Mouse (Mus musculus): ENCODE measurements at regions not wholly inside any gene's neighbourhood (a gene's known extent, or its start where the extent isn't known, plus 50 kb on each side); places are given as distances from the start of the nearest gene placed in this dataset.

- no peak overlapping the region for H3K4me3 ChIP-seq (replicated peaks; ENCODE audit: low read length)
- no peak for TF ChIP-seq POU5F1 (IDR thresholded peaks at IDR 0.05; ENCODE audit: borderline replicate concordance, low read length)
- no peak for TF ChIP-seq CTCF (conservative IDR thresholded peaks at IDR 0.05; ENCODE audit: low read length)
- no peak for TF ChIP-seq NANOG (IDR thresholded peaks at IDR 0.05; ENCODE audit: borderline replicate concordance, low read length)
These were observed 257.0 kb downstream of the Dhx15 start for GRCm38 (mm10) chr5:51933331-51933730.

GRCm38 (mm10) chr5:51930416-51930815 lies 259.9 kb downstream of the Dhx15 start:
- no peaks in the 10 kb centered on the region for H3K4me1 ChIP-seq (replicated peaks; ENCODE audit: low read depth, low read length)
- TF ChIP-seq POU5F1 (IDR thresholded peaks at IDR 0.05; ENCODE audit: borderline replicate concordance, low read length) (no peak), CTCF (conservative IDR thresholded peaks at IDR 0.05; ENCODE audit: low read length) (no peak), NANOG (IDR thresholded peaks at IDR 0.05; ENCODE audit: borderline replicate concordance, low read length) (no peak)
- no peak overlapping the region for H3K4me3 ChIP-seq (replicated peaks; ENCODE audit: low read length)
- H3K36me3 ChIP-seq (ENCODE audit: insufficient read depth, low read length) = no peaks in the 10 kb centered on the region
- H3K27me3 ChIP-seq (ENCODE audit: insufficient read depth, low read length) = no peaks in the 10 kb centered on the region
- H3K9me3 ChIP-seq (ENCODE audit: low read length) = no peaks in the 10 kb centered on the region

More at GRCm38 (mm10) chr5:51933331-51933730, 257.0 kb downstream of the Dhx15 start:
- Histone ChIP-seq H3K27me3 (ENCODE audit: insufficient read depth, low read length) (no peaks in the 10 kb centered on the region), H3K9me3 (ENCODE audit: low read length) (no peaks in the 10 kb centered on the region), H3K36me3 (ENCODE audit: insufficient read depth, low read length) (no peaks in the 10 kb centered on the region), H3K4me1 (replicated peaks; ENCODE audit: low read depth, low read length) (no peaks in the 10 kb centered on the region)

- no peaks in the 10 kb centered on the region for H3K9me3 ChIP-seq (ENCODE audit: low read length)
- H3K36me3 ChIP-seq (ENCODE audit: insufficient read depth, low read length) = no peaks in the 10 kb centered on the region
- no peaks in the 10 kb centered on the region for H3K27me3 ChIP-seq (ENCODE audit: insufficient read depth, low read length)
- no peak overlapping the region for H3K4me3 ChIP-seq (replicated peaks; ENCODE audit: low read length)
- no peaks in the 10 kb centered on the region for H3K4me1 ChIP-seq (replicated peaks; ENCODE audit: low read depth, low read length)
- TF ChIP-seq CTCF (conservative IDR thresholded peaks at IDR 0.05; ENCODE audit: low read length) (no peak), POU5F1 (IDR thresholded peaks at IDR 0.05; ENCODE audit: borderline replicate concordance, low read length) (no peak), NANOG (IDR thresholded peaks at IDR 0.05; ENCODE audit: borderline replicate concordance, low read length) (no peak)
These were observed 261.5 kb downstream of the Dhx15 start for GRCm38 (mm10) chr5:51928801-51929200.

GRCm38 (mm10) chr5:51923417-51923816 lies 266.9 kb downstream of the Dhx15 start:
- TF ChIP-seq CTCF (conservative IDR thresholded peaks at IDR 0.05; ENCODE audit: low read length) = no peak
- TF ChIP-seq POU5F1 (IDR thresholded peaks at IDR 0.05; ENCODE audit: borderline replicate concordance, low read length) = no peak
- TF ChIP-seq NANOG (IDR thresholded peaks at IDR 0.05; ENCODE audit: borderline replicate concordance, low read length) = no peak
- Histone ChIP-seq H3K36me3 (ENCODE audit: insufficient read depth, low read length) (no peaks in the 10 kb centered on the region), H3K4me1 (replicated peaks; ENCODE audit: low read depth, low read length) (no peaks in the 10 kb centered on the region), H3K9me3 (ENCODE audit: low read length) (no peaks in the 10 kb centered on the region), H3K4me3 (replicated peaks; ENCODE audit: low read length) (no peak overlapping the region), H3K27me3 (ENCODE audit: insufficient read depth, low read length) (no peaks in the 10 kb centered on the region)

- no peak for TF ChIP-seq POU5F1 (IDR thresholded peaks at IDR 0.05; ENCODE audit: borderline replicate concordance, low read length)
- no peak for TF ChIP-seq CTCF (conservative IDR thresholded peaks at IDR 0.05; ENCODE audit: low read length)
- TF ChIP-seq NANOG (IDR thresholded peaks at IDR 0.05; ENCODE audit: borderline replicate concordance, low read length) = no peak
- H3K4me3 ChIP-seq (replicated peaks; ENCODE audit: low read length) = no peak overlapping the region
- no peaks in the 10 kb centered on the region for H3K4me1 ChIP-seq (replicated peaks; ENCODE audit: low read depth, low read length)
- H3K27me3 ChIP-seq (ENCODE audit: insufficient read depth, low read length) = no peaks in the 10 kb centered on the region
- H3K36me3 ChIP-seq (ENCODE audit: insufficient read depth, low read length) = no peaks in the 10 kb centered on the region
- no peaks in the 10 kb centered on the region for H3K9me3 ChIP-seq (ENCODE audit: low read length)
These were observed 267.3 kb downstream of the Dhx15 start for GRCm38 (mm10) chr5:51922973-51923372.

- H3K9me3 ChIP-seq (ENCODE audit: low read length) = no peaks in the 10 kb centered on the region
- H3K4me3 ChIP-seq (replicated peaks; ENCODE audit: low read length) = no peak overlapping the region
- no peaks in the 10 kb centered on the region for H3K4me1 ChIP-seq (replicated peaks; ENCODE audit: low read depth, low read length)
- H3K36me3 ChIP-seq (ENCODE audit: insufficient read depth, low read length) = no peaks in the 10 kb centered on the region
- no peaks in the 10 kb centered on the region for H3K27me3 ChIP-seq (ENCODE audit: insufficient read depth, low read length)
- TF ChIP-seq CTCF (conservative IDR thresholded peaks at IDR 0.05; ENCODE audit: low read length) (no peak), NANOG (IDR thresholded peaks at IDR 0.05; ENCODE audit: borderline replicate concordance, low read length) (no peak), POU5F1 (IDR thresholded peaks at IDR 0.05; ENCODE audit: borderline replicate concordance, low read length) (no peak)
These were observed 267.8 kb downstream of the Dhx15 start for GRCm38 (mm10) chr5:51922494-51922893.

GRCm38 (mm10) chr5:51917812-51918448 lies 272.4 kb downstream of the Dhx15 start:
- H3K9me3 ChIP-seq (ENCODE audit: low read length) = no peaks in the 10 kb centered on the region
- H3K4me1 ChIP-seq (replicated peaks; ENCODE audit: low read depth, low read length) = no peaks in the 10 kb centered on the region
- no peak for TF ChIP-seq NANOG (IDR thresholded peaks at IDR 0.05; ENCODE audit: borderline replicate concordance, low read length)
- no peak for TF ChIP-seq CTCF (conservative IDR thresholded peaks at IDR 0.05; ENCODE audit: low read length)
- no peak for TF ChIP-seq POU5F1 (IDR thresholded peaks at IDR 0.05; ENCODE audit: borderline replicate concordance, low read length)
- H3K27me3 ChIP-seq (ENCODE audit: insufficient read depth, low read length) = no peaks in the 10 kb centered on the region; the same call in 1 of the 2 replicates
- H3K36me3 ChIP-seq (ENCODE audit: insufficient read depth, low read length) = no peaks in the 10 kb centered on the region
- H3K4me3 ChIP-seq (replicated peaks; ENCODE audit: low read length) = no peak overlapping the region

- H3K4me1 ChIP-seq (replicated peaks; ENCODE audit: low read depth, low read length) = no peaks in the 10 kb centered on the region
- TF ChIP-seq CTCF (conservative IDR thresholded peaks at IDR 0.05; ENCODE audit: low read length) (no peak), NANOG (IDR thresholded peaks at IDR 0.05; ENCODE audit: borderline replicate concordance, low read length) (no peak), POU5F1 (IDR thresholded peaks at IDR 0.05; ENCODE audit: borderline replicate concordance, low read length) (no peak)
- no peaks in the 10 kb centered on the region for H3K9me3 ChIP-seq (ENCODE audit: low read length)
- no peak overlapping the region for H3K4me3 ChIP-seq (replicated peaks; ENCODE audit: low read length)
- H3K27me3 ChIP-seq (ENCODE audit: insufficient read depth, low read length) = no peaks in the 10 kb centered on the region; the same call in 1 of the 2 replicates
- H3K36me3 ChIP-seq (ENCODE audit: insufficient read depth, low read length) = no peaks in the 10 kb centered on the region
These were observed 275.6 kb downstream of the Dhx15 start for GRCm38 (mm10) chr5:51914731-51915130.

GRCm38 (mm10) chr5:51908861-51909260 lies 281.5 kb downstream of the Dhx15 start:
- Histone ChIP-seq H3K27me3 (ENCODE audit: insufficient read depth, low read length) (no peaks in the 10 kb centered on the region), H3K4me1 (replicated peaks; ENCODE audit: low read depth, low read length) (no peaks in the 10 kb centered on the region), H3K36me3 (ENCODE audit: insufficient read depth, low read length) (no peaks in the 10 kb centered on the region), H3K9me3 (ENCODE audit: low read length) (no peaks in the 10 kb centered on the region), H3K4me3 (replicated peaks; ENCODE audit: low read length) (no peak overlapping the region)
- TF ChIP-seq NANOG (IDR thresholded peaks at IDR 0.05; ENCODE audit: borderline replicate concordance, low read length) = no peak
- no peak for TF ChIP-seq POU5F1 (IDR thresholded peaks at IDR 0.05; ENCODE audit: borderline replicate concordance, low read length)
- TF ChIP-seq CTCF (conservative IDR thresholded peaks at IDR 0.05; ENCODE audit: low read length) = peak; percentile 79

All from E14TG2a.4 (cell line).